Mouse (Mus musculus) heart, postnatal 4 days (tissue): Measurements from ENCODE around the gene Car1. TPM values are rescaled to one million over a fixed set of nuclear protein-coding genes. Genes with fewer than 3 reads are reported as not detected.
"Not testable (repeated sequence)": the region's sequence is repeated elsewhere in the genome, so short reads cannot be mapped to it uniquely, and the experiment has no call there.

Experiments used
- DNase-seq: peaks from one replicate; pipeline ENCODE4 v3.0.0; 2021
- total RNA-seq, 2 experiments: library from RNA; stranded (reverse); gene quantifications; 2 replicates each; pipeline ENCODE4 v1.2.3; 2021

The Car1 gene
- total RNA-seq, result not detected

- DNase-seq, result no peak
Measured at GRCm38 (mm10) chr3:14808211-14808610, at the start of gene Car1. Gene Car1 (minus strand): TSS chr3:14808368.

- no peak for DNase-seq
Measured at GRCm38 (mm10) chr3:14857874-14858273, 49.7 kb upstream of the Car1 start.

GRCm38 (mm10) chr3:14854446-14854845, 46.3 kb upstream of the Car1 start:
- DNase-seq, result no peak

GRCm38 (mm10) chr3:14853966-14854365, 45.8 kb upstream of the Car1 start:
- no peak for DNase-seq

- no peak for DNase-seq
Measured at GRCm38 (mm10) chr3:14848587-14849254, 40.6 kb upstream of the Car1 start.

- DNase-seq, result no peak
Measured at GRCm38 (mm10) chr3:14839466-14840118, 31.4 kb upstream of the Car1 start.

GRCm38 (mm10) chr3:14838936-14839335, 30.8 kb upstream of the Car1 start:
- no peak for DNase-seq

GRCm38 (mm10) chr3:14832766-14833165, 24.6 kb upstream of the Car1 start:
- no peak for DNase-seq

GRCm38 (mm10) chr3:14831219-14831835, 23.2 kb upstream of the Car1 start:
- no peak for DNase-seq

- DNase-seq, result no peak
Measured at GRCm38 (mm10) chr3:14828896-14829295, 20.7 kb upstream of the Car1 start.

GRCm38 (mm10) chr3:14819844-14820504, 11.8 kb upstream of the Car1 start:
- DNase-seq, result no peak

- DNase-seq, result not testable (repeated sequence)
Measured at GRCm38 (mm10) chr3:14815396-14815795, 7.2 kb upstream of the Car1 start.

- DNase-seq, result no peak
Measured at GRCm38 (mm10) chr3:14806702-14807101, 1.5 kb downstream of the Car1 start.

GRCm38 (mm10) chr3:14805962-14806361, 2.2 kb downstream of the Car1 start:
- no peak for DNase-seq

GRCm38 (mm10) chr3:14804906-14805305, 3.3 kb downstream of the Car1 start:
- DNase-seq, result no peak

GRCm38 (mm10) chr3:14797069-14797468, 11.1 kb downstream of the Car1 start:
- DNase-seq, result no peak

- DNase-seq, result no peak
Measured at GRCm38 (mm10) chr3:14795292-14796020, 12.7 kb downstream of the Car1 start.

- no peak for DNase-seq
Measured at GRCm38 (mm10) chr3:14792032-14792431, 16.1 kb downstream of the Car1 start.

- DNase-seq, result no peak
Measured at GRCm38 (mm10) chr3:14787607-14788006, 20.6 kb downstream of the Car1 start.

- peak; percentile 10 for DNase-seq
Measured at GRCm38 (mm10) chr3:14787136-14787535, 21.0 kb downstream of the Car1 start.

GRCm38 (mm10) chr3:14786551-14787079, 21.6 kb downstream of the Car1 start:
- DNase-seq, result no peak

GRCm38 (mm10) chr3:14785353-14785752, 22.8 kb downstream of the Car1 start:
- no peak for DNase-seq
